Mouse (Mus musculus): ENCODE measurements around the gene Irf5. TPM values are rescaled to one million over a fixed set of nuclear protein-coding genes. Genes with fewer than 3 reads are reported as not detected.

Gene Irf5
- total RNA-seq (2017): 14.8 and 18.6 TPM in 2 replicates

DNA sequence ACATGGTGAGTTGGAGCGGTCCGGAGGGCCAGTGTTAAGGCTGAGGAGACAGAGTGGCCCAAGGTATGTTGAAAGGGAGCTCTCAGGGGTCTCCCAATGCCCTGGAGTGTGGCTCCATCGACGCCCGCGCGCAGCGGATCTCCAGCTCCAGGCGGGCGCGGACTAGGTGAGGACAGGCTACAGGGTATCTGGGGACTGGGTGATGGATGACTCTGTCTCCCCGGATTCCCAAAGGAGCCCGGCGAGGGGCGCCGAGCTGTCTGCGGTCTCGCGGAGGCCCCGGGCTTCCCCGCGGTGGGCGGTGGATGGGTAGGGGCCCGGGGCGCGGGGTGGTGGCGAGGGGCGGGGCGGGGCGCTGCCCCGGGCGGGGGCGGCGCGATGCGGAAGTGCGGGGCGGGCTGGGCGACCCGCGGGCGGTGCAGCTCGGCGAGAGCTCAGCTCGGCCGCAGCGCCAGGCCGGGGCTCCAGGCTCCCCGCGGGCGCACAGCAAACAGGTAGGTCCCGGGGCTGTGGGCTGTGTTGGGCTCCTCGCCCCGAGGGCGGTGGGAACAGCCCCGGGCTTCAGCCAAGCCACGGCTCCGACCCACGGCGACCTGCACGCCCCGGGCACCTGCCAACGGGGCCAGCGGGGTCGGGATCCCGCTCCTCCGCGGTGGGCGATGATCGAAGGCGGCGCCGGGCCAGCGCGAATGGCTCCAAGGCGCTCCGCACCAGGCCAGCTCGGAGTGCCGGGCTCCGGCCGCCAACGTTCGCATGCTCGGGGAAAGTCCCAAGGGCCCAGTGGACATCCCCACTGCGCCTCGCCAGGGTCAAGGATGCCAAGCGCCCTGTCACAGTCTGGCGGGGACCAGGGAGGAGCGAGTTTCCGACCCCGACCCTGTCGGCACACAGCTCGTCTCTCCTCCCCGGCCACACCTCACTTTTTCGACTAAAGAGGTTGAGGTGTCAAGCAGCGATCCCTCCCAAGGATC lies at the start of gene Irf5:
Gene Irf5 (plus strand): TSS at position 345 of the 971 bp plus-strand sequence.
- no peak for ATAC-seq (replicated peaks; ENCODE audit: low read depth, poor library complexity, severe bottlenecking)

DNA sequence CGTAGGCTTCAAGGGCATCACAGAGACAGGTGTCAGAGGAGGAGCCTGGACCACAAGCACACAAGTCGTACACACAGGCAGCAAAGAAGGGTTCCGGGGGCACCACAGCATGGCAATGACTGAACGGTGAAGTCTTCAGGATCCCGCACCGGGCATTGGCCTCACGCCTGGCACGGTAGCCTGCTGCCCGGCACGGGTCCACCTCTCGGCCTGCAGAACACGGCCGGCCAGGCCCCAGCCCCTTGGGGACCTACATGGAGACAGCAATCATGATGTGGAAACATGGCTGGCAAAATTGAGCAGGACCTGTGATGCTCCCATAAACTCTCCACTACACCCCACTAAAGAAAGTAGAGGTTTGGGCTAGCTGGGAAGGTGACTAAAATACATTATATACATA lies 43.7 kb upstream of the Irf5 start:
- ATAC-seq (replicated peaks; ENCODE audit: low read depth, poor library complexity, severe bottlenecking): no peak

DNA sequence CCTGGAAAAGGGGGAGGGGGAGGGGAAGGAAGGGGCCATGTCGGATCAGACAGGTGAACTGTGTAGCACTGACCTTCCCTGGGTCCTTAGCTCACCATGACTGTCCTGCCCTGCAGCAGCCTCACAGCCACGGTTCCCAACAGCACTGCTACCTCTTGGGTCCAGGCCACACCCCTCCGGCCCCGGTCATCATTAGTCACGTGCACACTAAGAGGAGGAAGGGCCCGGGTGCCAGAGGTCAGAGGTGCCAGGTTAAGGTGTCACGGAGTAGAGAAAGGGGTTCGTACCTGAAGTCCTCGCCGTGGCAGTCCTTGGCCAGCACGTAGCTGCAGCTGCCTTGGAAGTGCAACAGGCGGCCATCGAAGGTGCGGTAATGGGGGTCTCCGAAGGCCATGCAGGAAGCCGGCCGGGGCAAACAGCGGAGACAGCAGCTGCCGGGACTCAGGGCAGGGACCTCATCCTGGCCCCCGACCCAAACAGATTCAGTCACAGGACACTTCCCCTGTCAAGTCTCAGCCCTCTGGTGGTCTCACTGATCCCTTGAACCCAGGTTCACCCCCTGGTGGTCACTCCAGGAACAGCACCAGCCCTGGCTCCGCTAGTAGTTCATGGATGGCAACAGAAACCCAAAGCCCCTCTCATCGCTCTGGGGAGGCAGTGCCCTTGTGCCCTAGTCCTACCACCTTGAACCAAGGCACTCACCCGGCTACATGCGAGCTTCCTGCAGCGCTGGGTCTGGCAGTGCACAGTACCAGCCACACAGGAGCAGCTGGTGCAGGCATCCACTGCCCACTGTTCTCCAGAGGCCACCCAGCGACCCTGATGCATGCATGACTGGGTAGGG lies 41.5 kb upstream of the Irf5 start:
- ATAC-seq (replicated peaks; ENCODE audit: low read depth, poor library complexity, severe bottlenecking): peak; percentile 83

DNA sequence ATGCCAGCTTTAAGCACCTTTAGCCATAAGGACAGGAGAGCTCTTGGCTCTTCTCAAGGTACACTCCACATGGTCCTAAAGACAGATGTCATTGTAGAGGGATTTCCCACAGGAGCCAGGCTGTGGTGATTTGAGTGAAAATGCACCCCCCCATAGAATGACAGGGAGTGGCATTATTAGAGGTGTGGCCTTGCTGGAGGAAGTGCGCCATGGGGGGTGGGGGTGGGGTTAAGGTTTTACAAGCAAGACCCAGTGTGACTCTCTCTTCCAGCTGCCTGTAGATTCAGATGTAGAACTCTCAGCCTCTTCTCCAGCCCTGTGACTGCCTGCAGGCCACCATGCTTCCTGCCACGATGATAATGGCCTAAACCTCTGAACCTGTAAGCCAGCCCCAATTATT lies 40.5 kb upstream of the Irf5 start:
- ATAC-seq (replicated peaks; ENCODE audit: low read depth, poor library complexity, severe bottlenecking): no peak

DNA sequence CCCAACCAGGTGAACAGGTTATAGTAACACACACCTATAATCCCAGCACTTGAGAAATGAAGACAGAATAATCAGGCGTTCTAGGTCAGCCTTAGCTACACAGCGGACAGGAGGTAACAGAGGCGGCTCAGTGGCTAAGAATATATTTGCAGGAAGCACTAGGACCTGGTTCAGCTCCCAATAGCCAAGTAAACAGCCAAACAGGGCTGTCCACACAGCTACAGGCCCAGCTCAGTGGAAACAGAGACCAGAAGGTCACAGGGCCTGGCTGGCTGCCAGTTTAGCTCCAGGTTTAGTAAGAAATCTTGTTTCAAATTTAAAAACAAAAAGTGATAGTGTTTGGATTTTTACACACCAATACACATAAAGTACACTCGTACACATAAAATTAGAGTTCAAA lies 32.3 kb upstream of the Irf5 start:
- no peak for ATAC-seq (replicated peaks; ENCODE audit: low read depth, poor library complexity, severe bottlenecking)

DNA sequence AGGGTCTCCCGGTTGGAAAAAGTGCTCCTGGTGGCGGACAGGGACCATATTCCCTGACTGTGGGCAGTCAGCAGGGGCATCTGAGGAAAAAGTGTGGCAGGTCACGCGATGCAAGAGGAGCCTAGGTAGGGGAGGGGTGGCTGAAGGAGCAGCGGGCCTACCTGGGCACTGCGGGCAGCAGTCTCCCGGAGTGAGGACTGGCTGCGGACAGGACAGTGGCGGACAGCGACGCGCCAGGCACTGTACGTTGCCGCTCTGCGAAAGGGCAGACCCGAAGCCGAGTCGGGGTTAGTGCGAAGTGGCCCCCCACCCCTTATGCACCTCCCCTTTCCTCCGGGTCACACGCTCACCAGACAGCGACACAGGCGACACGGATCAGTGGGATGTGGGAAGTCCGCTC lies 30.2 kb upstream of the Irf5 start:
- ATAC-seq (replicated peaks; ENCODE audit: low read depth, poor library complexity, severe bottlenecking): no peak

DNA sequence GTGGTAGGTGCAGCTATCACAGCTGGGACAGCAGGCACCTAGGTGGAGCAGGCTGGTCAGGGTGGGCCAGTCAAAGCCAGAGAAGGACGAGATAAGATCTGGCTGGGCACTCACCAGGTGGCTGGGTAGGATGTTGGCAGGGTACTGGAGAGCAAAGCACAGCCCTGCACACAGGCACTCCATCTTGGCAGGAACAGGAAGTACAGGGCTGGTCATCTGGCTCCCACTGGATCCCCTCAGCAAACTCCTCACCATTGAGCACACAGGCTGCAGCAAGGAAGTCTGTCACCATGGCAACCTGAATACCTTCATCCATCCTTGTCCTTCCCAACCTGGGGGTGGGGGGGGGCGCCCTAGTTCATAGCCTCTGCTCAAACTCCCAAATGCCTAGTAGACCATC lies 28.6 kb upstream of the Irf5 start:
- ATAC-seq (replicated peaks; ENCODE audit: low read depth, poor library complexity, severe bottlenecking): no peak

DNA sequence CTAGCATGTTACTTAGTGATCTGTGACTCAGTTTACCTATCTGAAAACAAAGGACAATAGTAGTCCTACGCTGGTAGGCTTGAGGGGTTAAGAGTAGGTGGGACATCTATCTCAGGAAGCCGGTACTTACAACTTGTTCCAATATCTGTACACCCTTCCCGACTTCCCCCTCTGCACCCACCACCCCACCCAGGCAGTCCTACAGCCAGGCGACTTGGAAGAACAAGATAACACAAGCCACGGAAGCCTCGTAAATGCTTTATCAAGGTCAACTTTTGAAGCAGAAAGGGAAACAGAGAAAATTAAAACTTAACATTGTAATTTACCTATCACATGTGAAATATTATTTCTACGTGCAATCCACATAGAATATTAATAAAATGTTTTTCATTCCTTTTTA lies 26.2 kb upstream of the Irf5 start:
- no peak for ATAC-seq (replicated peaks; ENCODE audit: low read depth, poor library complexity, severe bottlenecking)

DNA sequence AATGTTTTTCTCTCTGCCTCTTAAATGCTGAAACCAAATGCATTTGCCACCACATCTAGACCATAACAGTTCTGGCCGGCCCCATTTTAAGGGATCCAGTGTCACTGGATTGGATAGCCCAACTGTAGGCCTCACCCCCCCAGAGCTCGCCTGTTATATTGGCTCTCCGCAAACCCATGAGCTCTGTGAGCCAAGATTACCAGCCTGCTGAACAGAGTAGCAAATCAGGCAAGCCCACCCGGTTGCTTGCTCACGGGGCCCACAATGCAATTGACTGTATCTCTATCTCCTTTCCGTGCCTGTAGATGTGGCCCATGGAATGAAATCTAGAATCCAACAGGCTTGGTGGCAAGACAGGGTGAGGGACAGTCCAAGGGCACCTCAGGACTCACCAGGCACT lies 25.6 kb upstream of the Irf5 start:
- ATAC-seq (replicated peaks; ENCODE audit: low read depth, poor library complexity, severe bottlenecking): no peak

DNA sequence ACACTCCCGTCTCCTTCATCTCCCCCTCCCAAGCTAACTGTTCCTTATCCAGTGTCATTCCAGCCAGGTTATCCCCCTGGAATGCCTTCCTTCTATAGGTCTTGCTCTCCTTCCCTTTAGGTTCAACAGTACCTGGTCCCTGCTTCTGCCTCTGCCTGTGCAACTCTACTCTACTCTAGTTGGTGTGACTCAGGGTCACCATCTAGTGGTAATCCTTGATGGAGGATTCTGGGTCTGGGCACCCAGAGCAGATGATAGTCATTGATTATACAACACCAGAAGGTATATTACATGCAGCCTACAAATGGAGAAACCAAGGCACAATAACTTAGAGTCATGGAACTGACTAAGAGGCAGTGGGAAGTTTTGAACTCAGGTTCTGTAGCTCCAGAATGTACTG lies 24.8 kb upstream of the Irf5 start:
- ATAC-seq (replicated peaks; ENCODE audit: low read depth, poor library complexity, severe bottlenecking): 0 out of 2 replicates have a peak, but pooled peaks have one; percentile 26

DNA sequence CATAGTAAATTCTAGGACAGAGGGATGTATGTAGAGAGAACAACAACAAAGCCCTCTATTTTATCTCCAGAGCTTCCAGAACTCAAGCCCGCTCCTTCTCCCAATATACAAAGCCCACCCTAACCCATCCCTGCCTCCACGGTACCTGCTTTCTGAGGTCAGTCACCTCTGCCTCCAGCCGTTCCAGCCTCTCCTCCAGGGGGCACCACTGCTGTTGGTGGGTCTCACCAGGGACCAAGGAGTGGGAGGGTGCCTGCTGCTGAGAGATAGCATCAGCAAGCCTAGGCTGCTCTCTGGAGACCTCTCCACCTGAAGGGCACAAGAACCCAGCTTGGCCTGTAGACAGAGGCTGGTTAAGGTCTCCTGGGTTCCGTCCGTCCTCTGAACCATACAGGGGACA lies 20.9 kb upstream of the Irf5 start:
- ATAC-seq (replicated peaks; ENCODE audit: low read depth, poor library complexity, severe bottlenecking): no peak

DNA sequence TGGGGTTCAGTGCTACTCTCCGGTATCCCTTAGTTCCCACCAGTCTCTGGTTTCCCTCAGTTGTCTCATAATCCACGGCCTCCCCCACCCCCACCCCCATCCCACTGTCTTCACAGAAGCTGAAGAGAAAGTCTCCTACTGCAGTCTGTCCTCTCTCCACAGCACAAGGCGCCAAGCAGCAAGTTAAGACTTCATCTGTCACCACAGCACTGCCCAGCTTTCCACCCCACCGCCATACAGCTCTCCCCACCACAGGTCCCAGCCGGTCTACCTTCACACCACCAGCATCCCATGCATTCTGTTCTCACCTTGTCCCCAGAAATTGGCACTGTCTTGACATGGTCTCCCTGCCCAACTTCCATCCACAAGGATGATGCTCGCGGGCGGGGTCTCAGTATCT lies 19.6 kb upstream of the Irf5 start:
- no peak for ATAC-seq (replicated peaks; ENCODE audit: low read depth, poor library complexity, severe bottlenecking)

DNA sequence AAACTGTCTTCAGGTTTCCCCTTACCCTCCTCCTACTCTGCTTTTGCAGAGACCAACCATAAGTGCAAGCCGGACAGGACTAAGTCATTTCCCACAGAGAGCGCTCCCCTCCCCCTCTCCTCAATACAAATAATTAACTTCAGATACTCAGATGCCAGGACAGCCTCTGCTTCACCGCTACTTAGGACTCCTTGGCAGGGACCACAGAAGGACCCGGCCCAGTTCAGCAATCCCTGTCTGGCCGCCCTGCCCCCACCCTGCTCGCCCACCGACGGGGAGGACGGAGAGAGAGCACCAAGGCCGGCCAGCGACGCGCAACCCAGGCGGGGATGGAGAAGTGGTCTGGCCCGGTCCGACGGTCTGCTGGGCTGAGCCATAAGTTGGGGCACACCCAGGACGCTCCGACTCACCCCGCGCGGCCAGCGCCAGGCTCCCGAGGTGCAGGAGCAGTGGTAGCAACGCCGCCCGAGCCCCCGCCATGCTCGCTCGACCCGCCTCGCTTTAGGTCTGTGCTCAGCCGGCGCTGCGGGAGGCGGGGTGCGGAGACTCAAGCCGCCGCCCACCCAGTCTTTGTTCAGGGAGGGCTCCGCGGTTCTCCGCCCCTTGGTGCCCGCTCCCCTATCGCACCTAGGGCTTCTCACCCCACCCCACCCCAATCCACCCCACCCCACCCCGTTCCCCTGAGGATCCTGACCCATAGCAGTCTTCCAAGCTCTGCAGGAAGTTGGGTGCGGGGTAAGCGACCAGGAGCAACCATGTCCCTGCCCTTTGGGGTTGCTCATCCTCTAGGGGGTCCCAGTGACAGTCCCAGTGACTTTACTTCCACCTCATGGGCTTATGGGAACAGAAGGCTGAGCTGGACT lies 18.7 kb upstream of the Irf5 start, which contains the start of gene Kcp:
Gene Kcp (minus strand): TSS at position 506 of the 863 bp plus-strand sequence.
- ATAC-seq (replicated peaks; ENCODE audit: low read depth, poor library complexity, severe bottlenecking): peak; percentile 53

DNA sequence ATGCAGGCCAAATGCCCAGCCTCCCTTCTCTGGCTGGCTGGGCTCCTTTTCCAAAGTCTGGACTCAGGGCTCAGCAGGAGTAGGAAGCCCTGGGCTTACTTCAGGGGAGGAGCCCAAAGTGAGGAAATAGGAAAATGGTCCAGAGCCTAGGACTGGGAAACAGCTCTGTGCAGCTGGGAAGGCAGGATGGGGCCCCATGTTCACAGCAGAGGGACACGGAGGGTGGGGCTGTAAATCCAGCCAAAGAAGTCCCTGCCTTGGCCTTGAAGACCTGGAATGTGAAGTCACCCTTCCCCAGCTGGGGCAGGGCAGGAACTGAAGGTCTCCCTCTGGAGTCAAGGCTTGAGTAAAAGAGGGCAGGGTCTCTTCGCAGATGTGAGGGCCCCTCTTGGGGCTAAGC lies 17.3 kb upstream of the Irf5 start:
- no peak for ATAC-seq (replicated peaks; ENCODE audit: low read depth, poor library complexity, severe bottlenecking)

DNA sequence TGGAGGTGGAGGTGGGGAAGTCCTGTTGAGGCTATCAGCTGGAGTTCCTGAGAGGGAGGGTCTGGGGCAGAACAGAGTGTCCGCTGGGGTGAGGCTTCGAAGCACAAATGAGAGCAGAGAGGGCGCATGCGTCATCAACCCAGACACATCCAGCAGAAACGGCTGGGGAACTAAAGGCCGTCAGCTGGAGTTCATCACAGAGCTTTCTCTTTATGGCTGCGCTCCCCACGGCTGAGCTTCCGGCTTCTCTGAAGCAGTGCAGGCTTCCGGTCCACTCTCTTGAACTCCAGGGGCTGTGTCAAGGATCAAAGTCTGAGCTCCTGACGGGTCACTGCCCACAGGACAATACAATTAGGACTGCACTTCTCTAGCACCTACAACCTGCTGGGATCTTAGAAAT lies 13.1 kb upstream of the Irf5 start:
- ATAC-seq (replicated peaks; ENCODE audit: low read depth, poor library complexity, severe bottlenecking): peak; percentile 80

DNA sequence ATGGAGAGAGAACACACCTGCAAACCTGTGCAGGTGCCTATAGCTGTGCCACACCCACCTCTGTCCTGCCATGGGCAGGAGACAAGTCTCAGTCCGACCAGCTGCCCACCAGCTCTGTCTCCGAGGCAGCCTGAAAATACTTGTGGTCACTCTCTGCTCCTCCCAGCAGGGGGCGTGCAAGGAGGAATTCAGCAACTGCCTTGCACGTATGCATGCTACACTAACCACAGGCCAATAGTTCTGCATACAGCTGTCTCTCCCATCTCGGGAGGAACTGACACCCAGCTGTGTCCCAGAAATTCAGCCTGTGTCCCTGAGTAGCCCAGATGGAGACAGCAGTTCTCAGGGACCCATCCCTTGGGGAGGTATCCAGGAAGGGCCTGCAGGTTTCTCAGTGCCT lies 9.3 kb upstream of the Irf5 start:
- peak; percentile 96 for ATAC-seq (replicated peaks; ENCODE audit: low read depth, poor library complexity, severe bottlenecking)

DNA sequence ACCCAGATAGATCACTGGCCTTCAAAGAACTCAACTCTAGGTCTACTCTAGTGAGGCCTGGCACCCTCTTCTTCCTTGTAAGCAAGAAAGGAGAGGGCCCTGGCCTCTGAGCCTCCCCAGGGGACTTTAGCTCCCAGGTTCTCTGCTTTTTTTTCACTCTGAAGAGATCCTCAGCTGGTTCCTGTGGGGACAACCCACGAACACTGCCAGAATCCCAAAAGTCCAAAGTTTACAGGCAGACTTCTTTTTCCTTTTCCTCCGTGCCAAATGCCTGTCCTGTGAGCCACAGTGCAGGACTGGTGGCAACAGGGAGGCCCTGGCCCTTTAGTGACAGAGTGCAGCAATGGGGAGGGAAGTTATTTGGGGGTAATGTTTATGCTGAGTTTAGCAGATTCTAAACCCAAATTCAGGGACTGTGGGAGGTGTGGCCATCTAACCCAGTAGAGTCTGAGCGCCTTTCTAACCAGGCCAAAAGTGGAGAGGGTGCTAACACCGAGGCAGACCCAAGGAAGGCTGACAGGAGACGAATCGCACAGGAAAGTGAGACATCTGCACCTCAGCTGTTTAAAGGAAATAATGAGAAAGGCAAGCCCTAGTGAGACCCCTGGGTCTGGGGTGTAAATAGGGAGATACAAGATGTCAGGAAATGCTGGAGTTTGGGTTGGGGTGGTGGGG lies 3.7 kb upstream of the Irf5 start:
- ATAC-seq (replicated peaks; ENCODE audit: low read depth, poor library complexity, severe bottlenecking): no peak

DNA sequence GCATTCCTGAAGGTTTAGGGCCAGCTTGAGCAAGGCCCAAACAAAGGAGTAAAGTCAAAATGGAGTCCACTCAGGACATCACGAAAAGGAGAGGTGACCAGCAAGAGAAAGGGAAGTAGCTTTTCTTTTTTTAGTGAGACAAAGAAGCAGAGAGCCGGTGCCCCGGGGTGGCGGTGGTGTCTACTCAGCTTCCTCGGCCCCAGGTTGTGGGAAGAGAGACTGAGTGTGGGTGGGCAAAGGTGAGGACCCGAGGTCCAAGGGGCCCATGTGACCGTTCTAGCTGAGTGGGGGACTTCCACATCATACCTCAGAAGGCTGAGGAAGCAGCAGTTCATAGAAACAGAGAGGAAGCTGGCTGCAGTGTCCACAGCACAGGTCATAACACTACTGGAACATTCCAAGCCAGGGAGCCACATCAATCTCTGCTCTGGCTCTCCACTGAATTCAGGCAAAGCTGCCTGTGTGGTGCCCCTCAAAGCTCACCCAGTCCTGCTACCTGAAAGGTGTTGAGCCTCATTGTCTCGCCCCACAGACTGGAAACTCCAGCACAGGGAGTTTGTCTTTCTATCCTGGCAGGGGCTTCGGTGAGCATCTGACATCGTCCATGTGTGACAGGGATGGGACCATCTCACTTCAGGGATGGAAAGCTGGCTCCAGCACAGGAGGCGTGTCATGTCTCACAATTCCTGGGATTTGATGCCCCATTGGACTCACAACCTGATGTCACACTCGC lies 3.0 kb upstream of the Irf5 start:
- ATAC-seq (replicated peaks; ENCODE audit: low read depth, poor library complexity, severe bottlenecking): no peak

DNA sequence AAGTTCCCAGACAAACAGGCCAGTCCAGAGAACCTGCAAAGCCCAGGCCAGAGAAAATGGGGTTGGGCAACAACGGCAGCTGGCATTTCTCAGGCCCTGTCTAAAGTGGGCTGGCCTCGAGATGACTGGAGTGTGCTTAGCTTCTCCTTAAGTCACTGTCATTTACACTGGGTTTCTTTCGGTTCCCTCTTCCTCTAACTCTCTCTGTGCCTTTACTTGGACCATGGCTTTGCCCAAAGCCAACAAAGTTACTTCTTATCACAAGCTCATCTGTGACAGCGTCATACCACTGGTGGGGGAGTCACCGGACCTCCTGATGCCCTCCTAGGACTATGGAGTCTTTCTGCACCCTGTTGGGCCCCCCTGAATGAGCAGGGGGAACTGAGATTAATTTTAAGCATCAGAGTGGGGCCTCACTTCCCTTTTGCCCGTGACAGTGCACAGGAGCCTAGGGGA lies 2.4 kb upstream of the Irf5 start:
- ATAC-seq (replicated peaks; ENCODE audit: low read depth, poor library complexity, severe bottlenecking): peak; percentile 68
